Mouse (Mus musculus): Measurements from ENCODE around the gene Slc4a1. TPM values are rescaled to one million over a fixed set of nuclear protein-coding genes. Genes with fewer than 3 reads are reported as not detected.
"Not testable (repeated sequence)": the region's sequence is repeated elsewhere in the genome, so short reads cannot be mapped to it uniquely, and the experiment has no call there.

Slc4a1 gene
- polyA plus RNA-seq (2015; fragmentation: Nextera tagmentation; extraction: Ambion mirVana) = 7.2 and 11.7 TPM in 2 replicates

DNA sequence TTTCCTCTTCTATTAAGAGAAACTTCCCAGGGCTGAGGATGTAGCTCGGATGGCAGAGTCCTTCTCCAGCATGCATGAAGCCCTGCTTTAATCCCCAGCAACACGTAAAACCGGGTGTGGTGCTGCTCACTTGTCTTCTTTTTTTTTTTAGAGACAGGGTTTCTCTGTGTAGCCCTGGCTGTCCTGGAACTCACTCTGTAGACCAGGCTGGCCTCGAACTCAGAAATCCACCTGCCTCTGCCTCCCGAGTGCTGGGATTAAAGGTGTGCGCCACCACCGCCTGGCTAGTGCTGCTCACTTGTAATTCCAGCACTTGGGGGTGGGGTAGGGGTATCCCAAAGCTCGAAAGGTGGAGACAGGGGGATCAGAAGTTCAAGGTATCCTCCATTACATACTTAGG, at the start of gene Slc4a1:
Slc4a1 (minus strand) TSS at position 101 of the 400 bp plus-strand sequence.
- not testable (repeated sequence) for H3K27me3 ChIP-seq; H3K9ac ChIP-seq; H3K9me3 ChIP-seq; H3K36me3 ChIP-seq; H3K4me1 ChIP-seq; ATAC-seq (ENCODE audit: low FRiP score, low read depth); H3K4me3 ChIP-seq; H3K4me2 ChIP-seq (replicated peaks); H3K27ac ChIP-seq
- WGBS = 76% methylated on average over 8 of the region's 8 CpGs

DNA sequence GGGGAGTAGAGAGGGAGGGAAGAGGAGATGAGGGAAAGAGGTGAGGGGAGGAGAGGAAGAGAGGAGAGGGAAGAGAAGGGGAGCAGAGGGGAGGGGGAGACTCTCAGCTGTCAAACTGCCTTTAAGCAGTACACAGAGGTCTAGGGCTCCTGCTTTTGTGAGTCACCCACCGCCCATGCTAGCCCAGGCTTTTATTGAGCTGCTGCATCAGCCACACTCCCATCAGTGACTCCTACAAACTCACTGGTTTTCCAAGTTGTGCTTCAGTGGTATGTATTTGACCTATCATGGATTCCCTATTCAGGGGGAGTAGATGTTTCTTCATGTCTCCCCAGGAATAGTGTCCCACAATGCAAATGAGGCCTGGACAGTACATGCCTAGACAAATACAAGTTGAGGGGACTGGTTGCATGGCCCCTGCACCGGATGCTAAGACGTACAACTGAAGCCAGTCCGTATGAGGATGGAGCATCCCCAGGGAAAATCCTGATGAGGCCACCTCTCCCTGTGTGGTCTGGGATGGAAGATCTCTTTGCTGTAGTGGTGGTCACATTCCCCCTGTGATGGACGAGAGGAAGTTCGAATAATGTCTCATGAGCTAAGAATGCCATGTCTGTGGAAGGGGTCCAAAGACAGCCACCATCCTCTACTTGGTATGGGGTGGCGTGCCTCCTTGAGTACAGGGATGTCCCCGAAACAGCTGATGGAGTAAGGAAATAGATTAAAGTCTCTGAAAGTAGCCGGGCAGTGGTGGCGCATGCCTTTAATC, 49.2 kb upstream of the Slc4a1 start:
- Histone ChIP-seq H3K36me3 (no peaks in the 10 kb centered on the region), H3K4me3 (no peak overlapping the region), H3K4me2 (replicated peaks) (no peak overlapping the region), H3K9ac (no peak overlapping the region), H3K27ac (no peak overlapping the region), H3K9me3 (0 out of 2 replicates have a peak, but pooled peaks cover 4% of the 10 kb centered on the region), H3K4me1 (no peaks in the 10 kb centered on the region), H3K27me3 (no peaks in the 10 kb centered on the region)
- 74% methylated on average over 10 of the region's 10 CpGs for WGBS
- ATAC-seq (ENCODE audit: low FRiP score, low read depth) = no peak

DNA sequence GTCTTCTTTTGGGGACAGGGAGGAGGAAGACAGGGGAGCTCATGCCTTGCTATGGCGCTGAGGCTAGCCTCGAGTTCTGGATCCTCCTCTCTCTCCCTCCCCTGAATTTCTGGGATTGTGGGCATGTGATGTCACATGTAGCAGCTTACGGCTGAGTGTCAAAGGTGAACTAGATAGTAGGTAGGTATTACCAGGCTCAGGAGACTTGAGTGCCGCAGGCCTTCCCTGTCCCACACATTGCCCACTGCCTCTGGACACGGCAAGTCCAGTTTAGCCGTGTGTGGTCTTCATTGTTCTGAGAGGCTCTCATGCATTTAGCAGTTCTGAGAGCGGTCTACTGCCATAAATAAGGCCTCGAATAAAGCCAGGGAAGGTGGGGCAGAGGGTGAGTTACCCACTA, 47.1 kb upstream of the Slc4a1 start:
- WGBS = 78% methylated on average over 8 of the region's 8 CpGs
- Histone ChIP-seq H3K4me2 (replicated peaks) (no peak overlapping the region), H3K27ac (no peak overlapping the region), H3K27me3 (no peaks in the 10 kb centered on the region), H3K9ac (no peak overlapping the region), H3K36me3 (no peaks in the 10 kb centered on the region), H3K4me3 (no peak overlapping the region), H3K9me3 (no peaks in the 10 kb centered on the region), H3K4me1 (no peaks in the 10 kb centered on the region)
- no peak for ATAC-seq (ENCODE audit: low FRiP score, low read depth)

DNA sequence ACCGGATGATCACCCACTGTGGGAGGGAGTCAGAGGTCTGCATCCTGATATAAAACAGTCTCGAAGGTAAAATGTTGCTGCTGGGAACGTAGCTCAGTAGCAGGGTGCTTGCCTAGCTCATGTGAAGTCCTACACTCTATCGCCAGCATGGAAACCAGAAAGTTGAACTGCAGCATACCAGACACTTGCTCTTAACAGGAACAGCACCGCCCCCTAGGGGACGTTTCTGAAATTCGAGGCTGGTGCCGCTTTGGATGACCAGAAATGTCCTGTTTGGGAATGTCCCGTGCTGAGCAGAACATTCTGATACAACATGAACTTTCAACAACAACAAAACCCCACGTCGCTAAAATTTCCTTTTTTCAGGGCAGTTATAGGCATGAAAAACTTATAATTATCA, 45.7 kb upstream of the Slc4a1 start:
- H3K4me3 ChIP-seq = no peak overlapping the region
- no peaks in the 10 kb centered on the region for H3K9me3 ChIP-seq
- H3K4me2 ChIP-seq (replicated peaks) = no peak overlapping the region
- no peaks in the 10 kb centered on the region for H3K27me3 ChIP-seq
- H3K27ac ChIP-seq = no peak overlapping the region
- WGBS = 7% methylated on average over 11 of the region's 11 CpGs
- H3K36me3 ChIP-seq = no peaks in the 10 kb centered on the region
- no peak overlapping the region for H3K9ac ChIP-seq
- ATAC-seq (ENCODE audit: low FRiP score, low read depth) = no peak
- peaks cover 1% of the 10 kb centered on the region; the same call in 1 of the 2 replicates for H3K4me1 ChIP-seq

DNA sequence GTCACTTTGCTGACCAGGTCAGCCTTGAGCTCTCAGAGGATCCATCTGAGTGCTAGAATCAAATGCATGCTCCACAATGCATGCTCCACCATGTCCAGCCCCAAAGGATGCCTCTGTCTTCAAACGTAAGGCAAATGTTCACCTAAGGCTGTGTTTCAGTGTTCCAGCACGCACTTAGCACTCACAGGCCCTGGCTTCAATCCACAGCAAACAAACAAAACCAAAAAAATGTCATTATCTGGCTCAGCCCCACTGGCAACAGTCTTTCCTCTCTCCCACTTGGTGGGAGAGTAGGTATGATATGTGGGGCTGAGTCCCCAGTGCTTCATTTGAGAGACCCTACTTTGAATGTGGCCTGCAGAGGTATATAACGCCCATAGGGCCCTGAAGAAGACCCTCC, 45.1 kb upstream of the Slc4a1 start:
- no peaks in the 10 kb centered on the region for H3K9me3 ChIP-seq

DNA sequence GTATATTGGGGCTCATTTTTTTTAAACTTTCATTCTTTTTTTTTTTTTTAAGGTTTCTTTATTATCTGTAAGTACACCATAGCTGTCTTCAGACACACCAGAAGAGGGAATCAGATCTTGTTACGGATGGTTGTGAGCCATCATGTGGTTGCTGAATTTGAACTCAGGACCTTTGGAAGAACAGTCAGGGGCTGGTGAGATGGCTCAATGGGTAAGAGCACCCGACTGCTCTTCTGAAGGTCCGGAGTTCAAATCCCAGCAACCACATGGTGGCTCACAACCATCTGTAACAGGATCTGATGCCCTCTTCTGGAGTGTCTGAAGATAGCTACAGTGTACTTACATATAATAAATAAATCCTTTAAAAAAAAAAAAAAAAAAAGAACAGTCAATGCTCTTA, 44.3 kb upstream of the Slc4a1 start:
- not testable (repeated sequence) for H3K27ac ChIP-seq; H3K9me3 ChIP-seq; ATAC-seq (ENCODE audit: low FRiP score, low read depth); H3K4me2 ChIP-seq (replicated peaks); H3K27me3 ChIP-seq; H3K36me3 ChIP-seq; H3K4me3 ChIP-seq; H3K9ac ChIP-seq
- 88% methylated on average over 3 of the region's 3 CpGs for WGBS
- H3K4me1 ChIP-seq = peaks cover 15% of the 10 kb centered on the region

More for the DNA sequence above, 45.1 kb upstream of the Slc4a1 start:
- ATAC-seq (ENCODE audit: low FRiP score, low read depth) = no peak
- WGBS = 83% methylated on average over 3 of the region's 3 CpGs
- no peaks in the 10 kb centered on the region for H3K36me3 ChIP-seq
- H3K27me3 ChIP-seq = no peaks in the 10 kb centered on the region
- H3K4me1 ChIP-seq = peaks cover 8% of the 10 kb centered on the region
- no peak overlapping the region for H3K27ac ChIP-seq
- H3K4me2 ChIP-seq (replicated peaks) = no peak overlapping the region
- H3K9ac ChIP-seq = no peak overlapping the region
- no peak overlapping the region for H3K4me3 ChIP-seq

DNA sequence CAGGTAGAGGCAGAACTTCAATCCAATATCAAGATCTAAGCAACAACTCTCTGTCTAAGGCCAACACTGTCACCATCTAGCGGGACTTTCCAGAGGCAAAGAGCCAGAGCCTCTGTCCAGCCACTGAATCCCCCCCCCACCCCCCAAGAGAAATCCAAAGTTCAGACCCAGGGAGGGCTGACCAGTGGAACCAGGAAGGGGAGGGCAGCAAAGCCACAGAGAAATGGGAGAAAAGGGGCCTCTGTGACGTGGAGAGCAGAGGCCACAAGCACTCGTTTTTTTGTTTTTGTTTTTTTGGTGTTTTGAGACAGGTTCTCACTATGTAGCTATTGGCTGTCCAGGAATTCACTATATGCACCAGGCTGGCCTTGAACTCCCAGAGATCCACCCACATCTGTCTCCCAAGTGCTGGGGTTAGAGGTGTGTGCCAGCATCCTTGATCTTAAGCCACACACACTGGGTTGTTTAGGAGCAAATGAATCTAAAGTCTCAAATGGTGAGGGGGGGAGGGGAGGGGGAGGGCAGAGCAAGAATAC, 43.9 kb upstream of the Slc4a1 start:
- Histone ChIP-seq H3K27ac (no peak overlapping the region), H3K27me3 (no peaks in the 10 kb centered on the region), H3K9ac (no peak overlapping the region), H3K36me3 (peaks cover 1% of the 10 kb centered on the region), H3K4me1 (peaks cover 19% of the 10 kb centered on the region), H3K4me3 (no peak overlapping the region), H3K4me2 (replicated peaks) (no peak overlapping the region), H3K9me3 (no peaks in the 10 kb centered on the region)
- WGBS = 78% methylated on average over 3 of the region's 3 CpGs
- no peak for ATAC-seq (ENCODE audit: low FRiP score, low read depth)

DNA sequence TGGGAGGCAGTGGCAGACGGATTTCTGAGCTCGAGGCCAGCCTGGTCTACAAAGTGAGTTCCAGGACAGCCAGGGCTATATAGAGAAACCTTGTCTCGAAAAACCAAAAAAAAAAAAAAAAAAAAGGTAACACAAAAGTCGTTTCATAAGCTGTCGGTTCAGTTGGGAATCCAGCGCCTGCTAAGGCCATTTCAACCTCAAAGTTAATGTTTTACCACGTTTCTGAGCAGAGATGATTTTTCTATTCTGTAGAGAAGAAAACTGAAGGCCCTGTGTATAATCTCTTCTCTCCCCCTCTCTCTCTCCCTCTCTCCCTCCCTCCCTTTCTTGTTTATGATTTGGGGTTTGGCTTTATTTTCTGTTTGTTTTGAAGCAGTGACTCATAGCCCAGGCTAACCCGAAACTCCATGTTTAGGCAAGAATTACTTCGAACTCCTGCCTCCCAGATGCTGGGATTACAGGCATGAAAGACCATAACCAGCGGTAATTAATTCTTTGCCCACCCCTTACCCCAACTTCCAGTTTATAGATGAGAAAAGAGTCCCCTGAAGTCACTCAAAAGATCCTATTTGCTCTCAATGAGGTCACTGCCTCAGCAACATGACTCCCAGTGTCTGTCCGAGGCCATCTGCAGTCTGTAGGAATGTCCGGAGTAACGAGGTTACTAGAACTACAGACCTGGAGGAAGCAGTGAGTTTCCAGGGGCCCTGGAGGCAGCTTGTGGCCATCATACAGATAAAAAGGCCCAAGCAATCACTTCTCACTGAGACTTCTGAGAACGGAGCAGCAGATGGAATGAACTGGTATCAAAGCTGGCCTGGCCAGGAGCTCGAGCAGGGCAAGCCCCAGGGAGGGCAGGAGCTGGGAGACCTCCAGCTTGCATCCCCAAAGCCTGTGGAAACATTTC, 43.1 kb upstream of the Slc4a1 start:
- Histone ChIP-seq H3K4me2 (replicated peaks) (peak overlapping the region; percentile 95), H3K9ac (peak overlapping the region; percentile 55; the same call in 1 of the 2 replicates), H3K36me3 (peaks cover 8% of the 10 kb centered on the region), H3K4me3 (peak overlapping the region; percentile 81), H3K27me3 (no peaks in the 10 kb centered on the region), H3K27ac (peak overlapping the region; percentile 70; the same call in 1 of the 2 replicates), H3K9me3 (no peaks in the 10 kb centered on the region), H3K4me1 (peaks cover 19% of the 10 kb centered on the region)
- WGBS = 34% methylated on average over 15 of the region's 15 CpGs
- ATAC-seq (ENCODE audit: low FRiP score, low read depth) = no peak

DNA sequence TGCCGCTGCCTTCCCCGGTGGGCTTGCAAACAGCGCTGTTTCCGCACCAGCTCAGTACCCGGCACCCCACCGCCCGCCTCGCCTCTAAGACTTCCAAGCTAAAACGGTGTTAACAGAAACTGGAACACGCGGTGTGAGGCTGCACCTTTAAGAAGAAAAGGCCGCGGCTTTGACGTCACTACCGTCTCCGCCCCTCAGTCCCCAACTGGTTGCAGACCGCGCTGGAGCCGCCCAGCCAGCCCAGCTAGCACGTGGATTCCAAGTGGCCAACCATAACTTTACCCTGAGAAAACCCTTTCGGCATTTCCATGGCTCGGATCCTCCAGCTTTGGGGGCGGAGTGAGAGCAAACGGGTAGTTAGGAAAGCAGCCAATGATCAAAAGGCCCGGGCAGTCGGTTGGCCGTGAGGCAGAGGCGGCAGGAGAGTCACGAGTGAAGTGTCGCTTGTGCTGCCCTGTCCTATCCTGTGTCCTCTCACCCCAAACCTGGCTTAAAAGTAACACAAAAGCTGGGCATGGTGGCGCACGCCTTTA, 42.4 kb upstream of the Slc4a1 start:
- peak overlapping the region; percentile 81 for H3K4me3 ChIP-seq
- H3K4me1 ChIP-seq = peaks cover 19% of the 10 kb centered on the region
- peak overlapping the region; percentile 77 for H3K9ac ChIP-seq
- H3K27ac ChIP-seq = peak overlapping the region; percentile 90
- H3K4me2 ChIP-seq (replicated peaks) = peak overlapping the region; percentile 95
- peak; percentile 94 for ATAC-seq (ENCODE audit: low FRiP score, low read depth)
- under 1% methylated on average over 32 of the region's 32 CpGs for WGBS
- H3K27me3 ChIP-seq = no peaks in the 10 kb centered on the region
- peaks cover 16% of the 10 kb centered on the region for H3K36me3 ChIP-seq
- no peaks in the 10 kb centered on the region for H3K9me3 ChIP-seq

DNA sequence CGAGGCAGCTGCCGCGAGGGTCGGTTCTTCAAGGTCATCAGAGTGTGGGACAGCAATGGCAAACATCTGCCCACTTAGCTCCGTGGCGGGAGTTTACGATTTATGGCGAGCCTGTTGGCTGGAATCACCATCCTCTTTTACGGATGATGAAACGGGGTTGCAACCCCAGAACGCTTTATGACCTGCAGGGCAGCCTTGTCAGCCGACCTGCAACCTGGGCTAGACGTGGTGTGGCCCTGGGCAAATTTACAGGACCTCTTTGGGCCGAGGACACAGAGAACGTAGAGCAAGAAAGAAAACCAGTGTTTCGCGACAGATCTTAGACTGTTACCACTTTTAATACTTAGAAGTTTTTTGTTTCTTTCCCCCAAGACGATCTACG, 41.8 kb upstream of the Slc4a1 start, which contains the start of gene Slc25a39:
Slc25a39 (minus strand) TSS at position 113 of the 382 bp plus-strand sequence.
- peak within 1 kb of the TSS; percentile 95 for H3K4me2 ChIP-seq (replicated peaks)
- no peaks in the 10 kb centered on the region for H3K9me3 ChIP-seq
- peak within 1 kb of the TSS; percentile 90 for H3K27ac ChIP-seq
- no peak for ATAC-seq (ENCODE audit: low FRiP score, low read depth)
- peaks cover 22% of the 10 kb centered on the region for H3K36me3 ChIP-seq
- H3K4me1 ChIP-seq = peaks cover 19% of the 10 kb centered on the region
- H3K9ac ChIP-seq = peak within 1 kb of the TSS; percentile 86
- H3K27me3 ChIP-seq = peaks cover 2% of the 10 kb centered on the region; the same call in 1 of the 2 replicates
- H3K4me3 ChIP-seq = peak within 1 kb of the TSS; percentile 81
- WGBS = under 1% methylated on average over 19 of the region's 19 CpGs

DNA sequence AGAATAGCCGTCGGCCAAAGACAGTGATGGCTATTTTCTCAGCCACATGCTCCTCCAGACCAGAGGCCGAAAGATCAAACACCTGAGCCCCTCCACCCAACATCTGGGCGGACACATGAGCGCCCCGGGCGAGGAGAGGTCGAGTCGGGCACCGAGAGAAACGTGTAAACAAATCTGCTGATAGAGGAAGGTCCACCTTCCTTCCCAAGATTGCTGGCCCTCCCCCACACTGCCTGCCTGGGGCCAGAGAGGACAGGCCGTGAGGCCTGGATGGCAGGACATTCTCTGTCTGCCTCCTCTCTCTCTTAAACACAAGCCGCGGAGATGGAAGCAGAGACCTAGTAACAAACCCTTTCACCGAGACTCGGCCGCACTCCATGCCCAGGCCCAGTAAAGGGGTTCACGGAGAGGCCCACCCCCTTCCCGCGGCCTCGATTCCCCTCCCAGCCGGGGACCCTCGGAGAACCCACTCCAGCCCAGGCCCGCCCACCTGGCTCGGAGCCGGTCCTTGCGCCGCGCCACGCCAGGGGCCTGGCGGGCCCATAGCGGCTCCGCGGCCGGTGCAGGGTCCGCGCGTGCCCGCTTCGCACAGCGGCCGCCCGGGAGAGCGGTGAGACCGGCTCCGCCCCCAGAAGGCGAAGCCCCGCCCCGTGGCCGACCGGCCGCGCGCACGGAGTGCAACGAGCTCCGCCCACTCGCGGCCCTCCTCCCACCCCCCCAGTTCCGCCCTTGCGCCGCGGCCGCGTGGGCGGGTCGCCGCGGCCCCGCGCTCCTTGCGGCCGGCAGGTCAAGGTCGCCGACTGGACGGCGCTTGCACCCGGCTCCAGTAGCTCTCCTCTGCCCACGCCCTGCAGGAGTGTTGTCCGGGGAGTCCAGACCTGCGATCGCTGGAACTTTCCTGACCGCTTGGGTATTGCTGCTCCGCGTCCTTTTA, 41.2 kb upstream of the Slc4a1 start:
- no peaks in the 10 kb centered on the region for H3K9me3 ChIP-seq
- peak overlapping the region; percentile 86 for H3K9ac ChIP-seq
- H3K4me2 ChIP-seq (replicated peaks) = peak overlapping the region; percentile 95
- peaks cover 19% of the 10 kb centered on the region for H3K4me1 ChIP-seq
- H3K4me3 ChIP-seq = peak overlapping the region; percentile 81
- under 1% methylated on average over 74 of the region's 85 CpGs for WGBS
- H3K27ac ChIP-seq = peak overlapping the region; percentile 90
- peak; percentile 73 for ATAC-seq (ENCODE audit: low FRiP score, low read depth)
- H3K36me3 ChIP-seq = peaks cover 28% of the 10 kb centered on the region
- H3K27me3 ChIP-seq = peaks cover 8% of the 10 kb centered on the region
